Mouse (Mus musculus): ENCODE results near the gene Marf1. TPM values are rescaled to one million over a fixed set of nuclear protein-coding genes. Genes with fewer than 3 reads are reported as not detected.

The Marf1 gene
- polyA plus RNA-seq, 1 experiment from 2014 or later, result 6.3 TPM

GRCm38 (mm10) chr16:14151718-14152117 lies 11.4 kb downstream of the Marf1 start:
- ATAC-seq (ENCODE audit: low FRiP score, low TSS enrichment) (no peak), DNase-seq (ENCODE audit: low spot score) (no peak)
- H3K27ac ChIP-seq (replicated peaks), result no peak overlapping the region
- H3K4me2 ChIP-seq (replicated peaks; ENCODE audit: low read depth), result no peak overlapping the region
- H3K27me3 ChIP-seq (ENCODE audit: control insufficient read depth, insufficient read depth, low read length), result no peaks in the 10 kb centered on the region
- 84% methylated on average over 4 of the region's 4 CpGs for WGBS
- H3K9ac ChIP-seq (ENCODE audit: low read length), result no peak overlapping the region
- no peaks in the 10 kb centered on the region for H3K9me3 ChIP-seq (ENCODE audit: control insufficient read depth, low read length)
- TF ChIP-seq EP300 (optimal IDR thresholded peaks at IDR 0.05), result no peak
- TF ChIP-seq CTCF (IDR thresholded peaks at IDR 0.05; ENCODE audit: low read depth), result no peak
- H3K4me3 ChIP-seq (ENCODE audit: low read depth, low read length), result no peak overlapping the region
- peaks cover 12% of the 10 kb centered on the region for H3K36me3 ChIP-seq (ENCODE audit: control insufficient read depth, insufficient read depth, low read length)
- H3K4me1 ChIP-seq (replicated peaks; ENCODE audit: control insufficient read depth, insufficient read depth), result no peaks in the 10 kb centered on the region

GRCm38 (mm10) chr16:14147712-14148111 lies 15.4 kb downstream of the Marf1 start:
- Histone ChIP-seq H3K36me3 (ENCODE audit: control insufficient read depth, insufficient read depth, low read length) (peaks cover 24% of the 10 kb centered on the region), H3K4me2 (replicated peaks; ENCODE audit: low read depth) (no peak overlapping the region), H3K9ac (ENCODE audit: low read length) (no peak overlapping the region), H3K4me3 (ENCODE audit: low read depth, low read length) (no peak overlapping the region), H3K4me1 (replicated peaks; ENCODE audit: control insufficient read depth, insufficient read depth) (no peaks in the 10 kb centered on the region), H3K27me3 (ENCODE audit: control insufficient read depth, insufficient read depth, low read length) (no peaks in the 10 kb centered on the region), H3K9me3 (ENCODE audit: control insufficient read depth, low read length) (no peaks in the 10 kb centered on the region), H3K27ac (replicated peaks) (no peak overlapping the region)
- TF ChIP-seq EP300 (optimal IDR thresholded peaks at IDR 0.05) (no peak), CTCF (IDR thresholded peaks at IDR 0.05; ENCODE audit: low read depth) (peak; percentile 50)
- no peak for DNase-seq (ENCODE audit: low spot score)
- ATAC-seq (ENCODE audit: low FRiP score, low TSS enrichment), result no peak

GRCm38 (mm10) chr16:14143298-14143697 lies 19.9 kb downstream of the Marf1 start:
- WGBS, result 53% methylated on average over 3 of the region's 3 CpGs
- H3K9me3 ChIP-seq (ENCODE audit: control insufficient read depth, low read length), result no peaks in the 10 kb centered on the region
- H3K36me3 ChIP-seq (ENCODE audit: control insufficient read depth, insufficient read depth, low read length), result peaks cover 30% of the 10 kb centered on the region; the same call in 1 of the 2 replicates
- H3K4me1 ChIP-seq (replicated peaks; ENCODE audit: control insufficient read depth, insufficient read depth), result no peaks in the 10 kb centered on the region
- no peak overlapping the region for H3K27ac ChIP-seq (replicated peaks)
- no peaks in the 10 kb centered on the region for H3K27me3 ChIP-seq (ENCODE audit: control insufficient read depth, insufficient read depth, low read length)
- H3K4me2 ChIP-seq (replicated peaks; ENCODE audit: low read depth), result no peak overlapping the region
- no peak overlapping the region for H3K9ac ChIP-seq (ENCODE audit: low read length)
- TF ChIP-seq EP300 (optimal IDR thresholded peaks at IDR 0.05) (no peak), CTCF (IDR thresholded peaks at IDR 0.05; ENCODE audit: low read depth) (no peak)
- ATAC-seq (ENCODE audit: low FRiP score, low TSS enrichment), result no peak
- DNase-seq (ENCODE audit: low spot score), result no peak
- H3K4me3 ChIP-seq (ENCODE audit: low read depth, low read length), result no peak overlapping the region

- ATAC-seq (ENCODE audit: low FRiP score, low TSS enrichment), result no peak
- Histone ChIP-seq H3K9me3 (ENCODE audit: control insufficient read depth, low read length) (no peaks in the 10 kb centered on the region), H3K27ac (replicated peaks) (no peak overlapping the region), H3K4me2 (replicated peaks; ENCODE audit: low read depth) (no peak overlapping the region), H3K4me3 (ENCODE audit: low read depth, low read length) (no peak overlapping the region), H3K4me1 (replicated peaks; ENCODE audit: control insufficient read depth, insufficient read depth) (no peaks in the 10 kb centered on the region), H3K9ac (ENCODE audit: low read length) (no peak overlapping the region), H3K27me3 (ENCODE audit: control insufficient read depth, insufficient read depth, low read length) (no peaks in the 10 kb centered on the region), H3K36me3 (ENCODE audit: control insufficient read depth, insufficient read depth, low read length) (peaks cover 31% of the 10 kb centered on the region; the same call in 1 of the 2 replicates)
- DNase-seq (ENCODE audit: low spot score), result no peak
- TF ChIP-seq EP300 (optimal IDR thresholded peaks at IDR 0.05), result no peak
- no peak for TF ChIP-seq CTCF (IDR thresholded peaks at IDR 0.05; ENCODE audit: low read depth)
Observed at GRCm38 (mm10) chr16:14139106-14139505, 24.0 kb downstream of the Marf1 start.

- peaks cover 28% of the 10 kb centered on the region; the same call in 1 of the 2 replicates for H3K36me3 ChIP-seq (ENCODE audit: control insufficient read depth, insufficient read depth, low read length)
Observed at GRCm38 (mm10) chr16:14137976-14138561, 25.1 kb downstream of the Marf1 start.

GRCm38 (mm10) chr16:14135014-14135413 lies 28.1 kb downstream of the Marf1 start:
- Histone ChIP-seq H3K4me2 (replicated peaks; ENCODE audit: low read depth) (no peak overlapping the region), H3K27ac (replicated peaks) (no peak overlapping the region), H3K4me1 (replicated peaks; ENCODE audit: control insufficient read depth, insufficient read depth) (no peaks in the 10 kb centered on the region), H3K36me3 (ENCODE audit: control insufficient read depth, insufficient read depth, low read length) (peaks cover 20% of the 10 kb centered on the region), H3K4me3 (ENCODE audit: low read depth, low read length) (no peak overlapping the region), H3K9ac (ENCODE audit: low read length) (no peak overlapping the region), H3K27me3 (ENCODE audit: control insufficient read depth, insufficient read depth, low read length) (no peaks in the 10 kb centered on the region), H3K9me3 (ENCODE audit: control insufficient read depth, low read length) (no peaks in the 10 kb centered on the region)
- DNase-seq (ENCODE audit: low spot score) (no peak), ATAC-seq (ENCODE audit: low FRiP score, low TSS enrichment) (no peak)
- 83% methylated on average over 2 of the region's 2 CpGs for WGBS
- no peak for TF ChIP-seq EP300 (optimal IDR thresholded peaks at IDR 0.05)

More at GRCm38 (mm10) chr16:14137976-14138561, 25.1 kb downstream of the Marf1 start:
- no peak for ATAC-seq (ENCODE audit: low FRiP score, low TSS enrichment)
- DNase-seq (ENCODE audit: low spot score), result no peak
- Histone ChIP-seq H3K27me3 (ENCODE audit: control insufficient read depth, insufficient read depth, low read length) (no peaks in the 10 kb centered on the region), H3K9me3 (ENCODE audit: control insufficient read depth, low read length) (no peaks in the 10 kb centered on the region), H3K9ac (ENCODE audit: low read length) (no peak overlapping the region), H3K4me3 (ENCODE audit: low read depth, low read length) (no peak overlapping the region), H3K27ac (replicated peaks) (no peak overlapping the region), H3K4me1 (replicated peaks; ENCODE audit: control insufficient read depth, insufficient read depth) (no peaks in the 10 kb centered on the region), H3K4me2 (replicated peaks; ENCODE audit: low read depth) (no peak overlapping the region)
- 89% methylated on average over 1 of the region's 1 CpGs for WGBS
- TF ChIP-seq CTCF (IDR thresholded peaks at IDR 0.05; ENCODE audit: low read depth) (no peak), EP300 (optimal IDR thresholded peaks at IDR 0.05) (no peak)
